Mouse (Mus musculus) cerebellum, adult 11 months (tissue): ENCODE data around the gene Trim21.

Experiments
- DNase-seq: peaks from one replicate; pipeline ENCODE4 v3.0.0; 2022

Gene Trim21

GRCm38 (mm10) chr7:102564999-102565997 is at the start of gene Trim21:
Trim21 (minus strand) TSS chr7:102565486.
- peak; percentile 28 for DNase-seq

GRCm38 (mm10) chr7:102597378-102598031 is 32.2 kb upstream of the Trim21 start, which contains the start of gene Olfr552:
Olfr552 (plus strand) TSS chr7:102597770.
- no peak for DNase-seq

- no peak for DNase-seq
These were observed 26.5 kb upstream of the Trim21 start, which contains the start of gene Olfr551 for GRCm38 (mm10) chr7:102591786-102592185. Olfr551 (minus strand) TSS chr7:102591886.

DNA sequence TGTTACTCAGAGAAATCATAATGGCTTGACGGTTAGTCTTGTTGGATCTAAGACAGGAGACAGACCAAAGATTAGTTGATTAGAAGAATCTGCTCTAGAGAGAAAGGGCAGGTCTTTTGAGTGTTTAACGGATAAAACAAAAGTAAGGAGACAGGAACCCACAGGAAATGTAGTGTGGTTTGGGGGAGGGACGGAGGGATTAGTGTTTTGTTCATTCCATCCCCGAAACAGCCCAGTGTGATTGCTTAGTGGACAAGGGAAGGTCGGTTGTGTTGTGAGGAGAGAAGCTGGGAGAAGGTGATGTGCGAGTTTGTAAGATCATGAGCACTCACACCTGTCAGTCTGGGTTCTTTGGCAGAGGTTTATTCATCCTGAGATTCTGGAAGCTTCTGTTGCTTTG is 10.7 kb upstream of the Trim21 start:
- DNase-seq: no peak

- DNase-seq: no peak
These were observed 8.0 kb upstream of the Trim21 start for GRCm38 (mm10) chr7:102573174-102573830.

DNA sequence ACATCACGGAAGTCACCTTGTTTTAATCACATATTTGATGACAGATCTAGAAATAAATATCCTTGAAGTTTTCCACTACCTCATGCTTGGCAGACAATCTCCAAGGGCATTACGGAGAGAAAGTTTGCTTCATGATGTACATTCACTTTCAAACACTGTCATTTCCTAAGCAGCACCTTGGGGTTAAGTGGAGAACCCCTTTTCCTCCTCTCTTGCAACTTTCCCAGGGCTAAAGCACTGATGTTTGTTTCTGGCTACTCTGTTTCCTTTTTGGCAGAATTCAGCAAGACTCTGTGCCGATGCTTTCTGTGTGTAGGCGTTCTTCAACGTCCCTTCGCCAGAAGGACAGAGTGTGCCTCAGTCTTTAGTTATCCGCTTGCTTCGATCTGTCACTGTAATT is 5.9 kb upstream of the Trim21 start, which contains the start of gene Olfr550:
Gene Olfr550, plus strand, starts transcription at position 301 of the 400 bp plus-strand sequence.
- no peak for DNase-seq

- no peak for DNase-seq
These were observed 933 bp upstream of the Trim21 start for GRCm38 (mm10) chr7:102566219-102566618.

DNA sequence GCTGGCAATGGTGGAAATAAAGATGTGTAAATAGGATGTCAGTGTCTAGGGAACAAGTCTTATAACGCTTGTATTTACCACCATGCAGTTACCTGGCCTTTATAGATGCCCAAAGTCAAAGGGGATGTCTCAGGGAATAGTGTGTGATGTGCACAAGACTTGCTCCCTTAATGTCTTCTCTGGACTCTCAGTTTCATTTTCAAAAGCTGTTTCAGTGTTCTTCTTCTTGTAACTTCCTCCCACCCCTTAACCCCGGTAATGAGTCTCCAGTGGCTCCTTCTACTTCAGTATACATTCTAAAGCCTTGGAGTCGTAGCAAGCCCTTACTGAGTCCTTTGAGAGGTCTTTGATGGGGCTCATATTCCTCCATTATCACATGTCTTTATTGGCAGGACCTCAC is 12.0 kb downstream of the Trim21 start:
- no peak for DNase-seq

DNA sequence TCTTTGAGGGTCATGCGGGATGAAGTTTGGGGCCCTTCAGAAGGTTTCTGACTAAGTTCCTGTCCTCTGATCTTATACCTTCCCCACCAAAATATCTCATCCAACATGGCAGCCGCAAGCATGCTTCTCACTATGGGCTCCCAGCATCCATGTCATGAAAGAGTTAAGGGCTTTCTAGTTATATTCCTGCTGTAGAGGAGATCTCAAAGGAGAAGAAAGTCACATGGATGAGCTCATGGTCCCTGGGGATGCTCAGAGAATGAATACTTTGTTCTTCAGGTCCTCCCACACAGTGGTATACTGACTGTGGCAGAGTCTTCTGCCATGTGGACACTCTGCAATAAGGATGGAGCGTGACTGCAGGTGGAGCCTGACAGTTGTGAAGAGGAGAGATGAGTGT is 15.7 kb downstream of the Trim21 start, which contains the start of gene Olfr549:
Gene Olfr549, plus strand, starts transcription at position 301 of the 400 bp plus-strand sequence.
- no peak for DNase-seq

- DNase-seq: no peak
These were observed 24.0 kb downstream of the Trim21 start for GRCm38 (mm10) chr7:102541251-102541650.

DNA sequence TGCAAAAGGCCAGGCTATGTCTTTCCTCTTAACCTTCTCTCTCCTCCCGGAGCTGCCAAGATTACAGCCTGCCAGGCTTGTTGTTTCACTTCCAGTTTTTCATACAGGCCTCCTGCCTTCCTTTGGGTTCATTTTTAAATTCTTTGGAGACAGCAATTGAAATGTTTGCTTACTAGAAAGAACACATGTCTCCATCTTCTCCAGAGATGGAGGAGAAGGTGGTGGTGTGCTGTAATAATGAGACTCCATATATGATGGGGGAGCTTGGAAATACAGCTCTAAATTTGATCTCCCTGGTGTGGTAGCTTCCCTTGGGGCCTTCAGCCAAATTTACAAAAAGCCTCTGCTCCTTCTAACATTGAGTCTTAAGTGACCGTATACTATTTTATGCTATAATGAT is 24.7 kb downstream of the Trim21 start, which contains the start of gene Olfr548-ps1:
Gene Olfr548-ps1, plus strand, starts transcription at position 301 of the 400 bp plus-strand sequence.
- no peak for DNase-seq

DNA sequence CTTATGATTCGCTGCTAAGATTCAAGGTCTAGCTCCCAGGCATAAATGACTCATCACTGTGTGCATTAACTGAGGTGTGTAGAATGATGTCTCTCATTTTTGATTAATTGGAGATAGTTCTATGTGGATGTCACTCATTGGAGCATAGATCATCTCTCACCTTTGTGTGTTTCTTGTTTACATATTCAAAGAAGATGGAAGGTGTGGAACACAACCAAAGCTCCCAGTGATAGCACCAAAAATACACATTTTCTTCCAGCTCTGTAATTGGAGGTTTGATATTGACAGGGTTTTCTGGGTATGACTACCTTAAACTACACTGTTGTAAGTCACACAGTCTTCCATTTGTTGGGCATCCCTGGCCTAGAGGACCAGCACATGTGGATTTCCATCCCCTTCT is 30.8 kb downstream of the Trim21 start, which contains the start of gene Olfr547:
Gene Olfr547, plus strand, starts transcription at position 301 of the 400 bp plus-strand sequence.
- no peak for DNase-seq

DNA sequence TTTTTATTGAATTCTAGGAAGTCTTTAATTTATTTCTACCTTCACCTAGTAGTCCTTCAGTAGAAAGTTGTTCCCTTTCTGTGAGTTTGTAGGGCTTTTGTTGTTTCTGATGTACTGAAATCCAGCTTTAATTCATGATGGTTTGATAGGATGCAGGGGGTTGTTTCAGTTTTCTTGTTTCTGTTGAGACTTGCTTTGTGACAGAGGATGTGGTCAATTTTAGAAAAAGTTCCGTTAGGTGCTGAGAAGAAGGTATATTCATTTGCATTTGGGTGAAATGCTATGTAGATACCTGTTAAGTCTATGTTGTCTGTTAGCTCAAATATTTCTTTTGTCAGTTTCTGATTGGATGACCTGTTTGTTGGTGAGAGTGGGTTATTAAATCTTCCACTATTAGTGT is 36.2 kb downstream of the Trim21 start:
- no peak for DNase-seq

GRCm38 (mm10) chr7:102517051-102517335 is 48.3 kb downstream of the Trim21 start:
- no peak for DNase-seq

DNA sequence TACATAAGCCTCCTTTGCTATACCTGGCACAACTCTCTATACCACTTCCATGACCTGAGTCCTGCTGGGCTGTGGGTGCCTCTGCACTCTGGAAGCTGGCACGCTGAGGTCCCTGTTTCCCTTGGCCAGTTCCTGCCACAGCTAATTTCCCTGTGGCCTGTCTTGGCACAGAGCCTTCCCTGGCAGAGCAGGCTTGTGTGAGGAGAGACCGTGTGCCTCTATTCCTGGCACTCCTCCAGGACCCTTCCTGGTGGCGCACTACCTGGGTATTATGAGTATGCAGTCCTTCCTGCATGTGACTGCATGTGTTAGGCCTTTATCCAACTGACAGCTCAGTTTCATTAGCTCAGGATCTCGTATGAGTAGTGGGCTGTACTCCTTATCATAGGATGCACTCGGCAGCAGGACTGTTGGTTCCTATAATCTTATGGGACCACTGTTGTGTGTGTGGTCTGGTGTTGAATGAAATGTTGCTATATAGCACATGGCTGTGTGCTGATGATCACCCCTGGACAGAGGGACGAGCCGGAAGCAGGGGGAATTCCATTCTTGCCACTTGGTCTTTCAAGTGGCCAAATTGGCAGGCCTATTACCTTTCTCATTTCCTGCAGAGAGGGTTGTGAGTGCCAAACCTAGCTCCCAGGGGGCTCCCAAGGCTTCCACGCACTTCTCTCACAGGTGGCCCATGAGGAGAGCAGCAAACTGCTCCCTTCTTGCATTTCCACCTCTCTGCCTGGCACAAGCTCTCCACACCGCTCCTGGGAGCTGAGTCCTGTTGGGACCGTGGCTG is 48.8 kb downstream of the Trim21 start:
- no peak for DNase-seq

GRCm38 (mm10) chr7:102514144-102514543 is 51.1 kb downstream of the Trim21 start:
- no peak for DNase-seq

- peak; percentile 76 for DNase-seq
These were observed 52.4 kb downstream of the Trim21 start for GRCm38 (mm10) chr7:102512814-102513435.

GRCm38 (mm10) chr7:102511927-102512326 is 53.4 kb downstream of the Trim21 start:
- no peak for DNase-seq

- DNase-seq: no peak
These were observed 55.6 kb downstream of the Trim21 start for GRCm38 (mm10) chr7:102509726-102510125.

DNA sequence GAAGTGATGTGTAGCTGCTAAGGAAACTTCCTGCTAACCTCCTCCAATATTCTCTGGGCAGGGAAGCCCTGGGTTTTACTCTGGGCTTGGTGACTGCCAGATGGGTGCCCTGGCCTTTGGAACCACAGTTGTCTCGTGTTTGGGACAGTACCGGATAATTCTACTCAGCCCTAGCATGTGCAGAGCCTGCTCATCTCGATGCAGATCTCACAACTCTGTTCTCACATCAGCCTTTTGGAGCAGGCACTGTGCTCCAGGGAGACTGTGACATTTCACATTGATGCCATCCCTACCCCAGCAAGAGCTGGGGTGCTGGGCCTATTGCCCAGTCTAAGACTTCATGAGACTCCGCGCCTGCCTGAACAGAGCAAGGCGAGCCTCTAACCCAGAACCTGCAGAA is 56.6 kb downstream of the Trim21 start:
- no peak for DNase-seq

DNA sequence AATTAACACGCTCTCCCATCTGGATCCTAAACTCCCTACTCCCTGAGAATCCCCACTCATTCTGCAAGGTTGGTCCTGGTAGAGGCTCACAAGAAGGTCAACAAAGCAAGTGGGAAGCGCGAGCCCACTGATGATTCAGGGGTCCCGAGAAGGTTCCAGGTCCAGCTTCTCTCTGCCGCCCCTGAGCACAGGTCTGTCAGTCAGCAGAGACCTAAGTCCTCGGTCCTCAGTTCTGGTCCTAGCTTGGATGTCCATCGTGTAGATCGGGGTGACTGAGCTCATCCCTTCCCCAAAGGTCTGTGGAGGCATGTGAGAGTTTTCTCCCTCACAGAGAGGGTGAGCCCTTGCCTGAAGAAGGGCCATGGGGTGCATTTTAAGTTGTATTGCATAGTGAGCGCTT is 57.2 kb downstream of the Trim21 start:
- DNase-seq: no peak
